Mouse (Mus musculus) embryo, embryonic 9.5 days (tissue): ENCODE data around the gene Lasp1.
A peak's percentile ranks its signal among the peaks of the same experiment; 100 is the strongest.
"Not testable (repeated sequence)": the region's sequence is repeated elsewhere in the genome, so short reads cannot be mapped to it uniquely, and the experiment has no call there.

Experiments used
- DNase-seq: peaks from one replicate; pipeline ENCODE4 v3.0.0-alpha.2; 2017; ENCODE audit errors: extremely low spot score

Gene Lasp1

DNA sequence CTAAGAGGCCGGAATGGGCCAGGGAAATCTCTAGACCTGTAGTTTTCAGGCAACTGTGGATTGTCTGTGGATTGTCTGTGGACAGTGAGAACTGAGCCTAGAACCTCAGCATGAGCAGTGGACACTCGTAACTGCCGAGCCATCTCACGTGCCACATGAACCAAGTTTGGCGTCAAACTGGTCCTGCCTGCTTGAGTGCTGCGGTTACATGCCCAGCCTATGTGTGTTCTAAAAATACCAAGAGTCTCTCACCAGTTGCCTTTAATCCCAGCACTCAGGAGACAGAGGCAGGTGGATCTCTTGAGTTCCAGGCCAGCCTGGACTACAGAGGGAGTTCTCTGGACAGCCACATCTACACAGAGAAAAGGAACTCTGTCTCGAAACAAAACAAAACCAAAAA, 30.6 kb downstream of the Lasp1 start:
- no peak for DNase-seq

DNA sequence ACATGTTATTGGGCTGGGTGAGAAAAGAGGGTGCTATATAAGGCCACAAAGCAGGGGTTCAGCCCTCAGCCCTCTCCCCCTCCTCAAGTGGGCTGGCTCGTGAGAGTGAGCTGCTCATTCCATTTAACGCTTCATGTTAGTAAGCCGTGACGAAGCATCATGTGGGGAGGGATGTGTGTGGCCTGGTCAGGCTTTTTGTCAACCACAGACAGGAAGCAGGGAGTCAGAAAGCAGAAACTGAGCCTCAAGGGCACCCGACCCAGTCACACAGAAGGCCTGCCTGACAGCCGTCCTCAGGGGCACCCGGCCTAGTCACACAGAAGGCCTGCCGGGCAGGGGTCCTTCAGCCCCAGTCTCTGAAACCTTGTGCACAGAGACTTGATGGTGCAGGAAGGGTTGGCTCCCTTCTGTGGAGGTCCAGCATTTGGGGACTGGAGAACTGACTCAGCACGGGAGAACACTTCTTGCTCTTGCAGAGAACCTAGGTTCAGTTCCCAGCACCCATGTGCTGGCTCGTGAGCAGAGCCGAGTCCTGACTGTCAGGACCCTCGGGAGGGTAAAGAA, 31.2 kb downstream of the Lasp1 start:
- no peak for DNase-seq

DNA sequence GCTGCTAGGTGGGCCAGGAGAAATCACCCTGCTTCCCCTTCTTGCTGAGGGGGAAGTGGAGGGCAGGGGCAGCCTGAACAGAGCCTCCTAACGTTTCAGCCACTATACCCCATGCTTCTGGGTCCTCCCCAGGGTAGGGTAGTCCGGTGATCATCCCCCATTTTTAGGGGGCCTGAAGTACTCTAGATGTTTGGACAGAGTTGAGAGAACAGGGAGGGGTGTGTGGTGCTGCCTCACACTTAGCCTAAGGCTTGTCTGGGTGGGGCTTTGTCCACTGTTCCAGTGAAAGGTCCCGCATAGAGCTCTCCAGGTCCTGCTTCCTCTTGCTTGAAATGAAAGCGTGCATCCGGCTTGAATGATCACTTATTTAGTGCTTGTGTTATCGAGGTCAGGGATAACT, 31.7 kb downstream of the Lasp1 start:
- no peak for DNase-seq

DNA sequence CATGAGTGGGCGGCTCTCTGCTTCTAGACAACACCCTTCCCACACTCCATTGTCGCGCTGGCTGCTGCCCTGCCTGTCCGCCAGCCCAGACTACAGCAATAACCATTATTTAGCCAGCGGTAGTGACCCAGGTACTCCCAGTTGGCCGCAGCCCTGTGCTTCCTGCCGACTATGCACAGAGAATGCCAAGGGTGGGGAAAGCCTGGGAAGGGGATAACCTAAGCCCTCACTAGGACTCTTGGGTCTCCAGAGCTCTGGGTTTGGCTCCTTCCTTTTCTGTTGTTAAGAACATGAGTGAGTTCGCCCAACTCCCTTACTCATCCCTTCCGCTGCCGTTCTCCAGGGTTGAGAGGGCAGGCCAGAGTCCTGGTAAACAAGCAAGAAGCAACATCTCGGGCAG, 33.2 kb downstream of the Lasp1 start:
- no peak for DNase-seq

DNA sequence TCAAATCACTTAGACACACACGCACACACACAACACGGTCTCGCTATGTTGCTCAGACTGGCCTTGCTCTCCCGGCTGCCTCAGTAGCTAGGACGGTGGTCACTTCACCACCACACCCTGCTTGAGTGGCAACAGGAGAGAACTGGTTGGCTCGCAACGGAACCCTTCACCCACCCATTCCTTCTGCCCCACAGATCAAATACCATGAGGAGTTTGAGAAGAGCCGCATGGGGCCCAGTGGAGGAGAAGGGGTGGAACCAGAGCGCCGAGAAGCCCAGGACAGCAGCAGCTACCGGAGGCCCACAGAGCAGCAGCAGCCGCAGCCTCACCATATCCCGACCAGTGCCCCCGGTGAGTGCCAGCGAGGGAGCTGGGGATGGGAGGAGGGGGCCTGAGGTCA, 34.6 kb downstream of the Lasp1 start:
- no peak for DNase-seq

DNA sequence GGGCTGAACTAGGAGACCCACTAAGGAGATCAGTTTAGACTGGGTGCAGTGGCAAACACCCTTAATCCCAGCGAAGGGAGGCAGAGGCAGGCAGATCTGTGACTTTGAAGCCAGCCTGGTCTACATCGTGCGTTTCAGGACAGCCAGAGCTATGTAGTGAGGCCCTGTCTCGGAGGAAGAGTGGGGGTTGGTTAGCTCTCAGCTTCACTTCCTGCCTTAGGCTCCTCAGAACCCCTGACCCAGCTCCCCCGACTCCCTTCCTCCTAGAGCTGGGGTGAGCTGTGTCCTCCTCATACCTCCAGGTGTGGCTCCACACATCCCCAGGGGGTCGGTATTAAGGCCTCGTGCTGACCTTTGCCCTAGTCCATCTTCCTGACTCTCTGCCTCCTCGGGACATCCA, 37.7 kb downstream of the Lasp1 start:
- no peak for DNase-seq

DNA sequence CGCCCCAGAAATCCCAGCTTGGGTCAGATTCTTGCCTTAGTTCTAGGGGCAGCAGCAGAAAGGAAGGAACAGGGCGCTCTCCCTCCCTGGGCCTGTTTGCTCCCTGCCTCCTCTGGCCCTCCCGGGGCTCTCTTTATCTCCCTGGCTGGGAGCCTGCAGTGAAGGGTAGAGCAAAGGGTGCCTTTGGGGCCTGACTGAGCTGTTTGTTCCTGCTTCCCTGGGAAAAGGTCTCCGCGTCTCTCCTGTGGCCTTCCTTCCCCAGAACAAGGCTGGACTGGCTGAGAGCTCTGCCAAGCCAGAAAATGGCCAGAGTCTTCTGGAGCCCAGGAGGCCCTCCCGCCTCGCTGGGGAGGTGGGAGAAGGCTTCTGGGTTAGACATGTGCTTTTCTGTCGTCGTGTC, 38.3 kb downstream of the Lasp1 start:
- not testable (repeated sequence) for DNase-seq

DNA sequence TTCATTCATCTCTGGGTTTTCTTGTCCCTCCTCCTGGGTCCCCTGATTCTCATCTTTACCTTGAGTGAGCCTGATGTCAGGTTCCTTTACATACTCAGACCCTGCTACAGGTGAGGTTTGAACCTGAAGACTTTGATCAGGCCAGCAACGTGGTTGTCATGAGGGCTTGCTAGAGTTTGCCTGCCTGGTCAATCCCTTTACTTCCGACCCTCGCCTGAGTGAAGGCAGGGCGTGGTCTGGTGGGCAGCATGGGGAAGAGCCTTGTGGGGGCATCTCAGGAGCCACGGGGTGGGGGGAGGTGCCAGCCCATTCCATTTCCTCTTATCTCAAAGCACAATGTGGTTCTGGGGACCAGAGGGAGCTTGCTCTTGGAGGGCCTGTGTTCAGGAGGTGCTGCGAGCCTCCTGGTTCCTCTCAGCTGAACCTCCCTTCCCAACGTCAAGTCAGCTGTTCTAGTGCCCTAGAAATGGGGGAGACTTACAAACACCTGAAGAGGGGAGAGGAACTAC, 38.9 kb downstream of the Lasp1 start:
- no peak for DNase-seq

DNA sequence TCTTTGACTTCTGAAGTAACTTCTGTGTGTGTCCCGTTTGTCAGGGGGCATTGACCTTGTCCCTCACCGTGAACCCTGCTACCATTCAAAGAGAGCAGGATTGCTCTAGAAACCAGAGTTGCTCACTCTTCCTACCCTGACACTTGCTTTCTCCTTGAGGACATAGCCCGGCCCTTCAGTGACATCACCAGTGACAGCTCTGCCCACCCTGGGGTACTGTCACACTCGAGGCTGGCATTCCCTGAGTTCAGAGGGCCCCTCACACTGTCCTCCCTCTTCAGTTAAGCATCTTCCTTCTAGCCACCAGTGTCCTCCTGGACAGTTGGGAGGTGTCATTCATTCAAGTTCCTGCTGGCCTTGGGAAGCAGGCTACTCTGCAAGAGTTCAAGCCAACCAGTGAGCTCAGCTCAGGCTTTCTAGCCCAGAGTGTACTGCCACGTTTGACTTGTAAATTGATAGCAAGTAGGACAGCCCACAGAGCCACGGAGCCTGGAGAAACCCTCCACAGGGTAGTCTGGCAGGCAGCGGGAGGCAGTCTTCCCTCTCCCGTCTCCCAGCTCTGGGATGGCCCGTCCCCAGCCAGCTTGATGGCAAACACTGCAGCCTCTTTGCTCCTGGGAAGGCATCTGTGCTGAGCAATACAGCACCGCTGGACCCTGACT, 40.1 kb downstream of the Lasp1 start:
- DNase-seq, result no peak

DNA sequence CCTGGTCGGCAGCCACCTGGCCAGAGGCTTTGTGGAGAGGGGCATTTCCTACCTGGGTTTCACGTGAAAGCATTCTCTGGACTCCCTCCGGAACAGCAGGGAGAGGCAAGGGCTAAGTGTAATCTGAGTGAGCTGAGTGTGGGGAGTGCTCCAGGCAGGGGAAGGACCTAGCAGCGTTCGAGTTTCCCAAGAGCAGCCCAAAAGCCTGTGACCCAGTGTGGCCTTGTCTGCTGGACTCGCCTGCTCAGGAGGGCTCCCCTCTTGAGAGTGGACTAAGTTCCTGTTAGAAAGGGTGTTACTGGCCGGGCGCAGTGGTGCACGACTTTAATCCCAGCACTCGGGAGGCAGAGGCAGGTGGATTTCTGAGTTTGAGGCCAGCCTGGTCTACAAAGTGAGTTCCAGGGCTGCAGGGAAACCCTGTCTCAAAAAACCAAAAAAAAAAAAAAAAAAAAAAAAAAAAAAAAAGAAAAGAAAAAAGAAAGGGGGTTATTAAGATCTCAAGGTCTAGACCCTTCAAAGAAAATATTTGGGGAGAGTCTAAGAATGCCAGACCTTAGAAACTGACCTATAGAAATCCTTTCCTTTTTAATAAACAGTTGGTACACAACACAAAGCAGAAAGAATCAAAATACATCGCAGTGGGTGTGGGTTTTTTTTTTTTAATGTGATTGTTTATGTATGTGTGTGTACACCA, 40.8 kb downstream of the Lasp1 start:
- DNase-seq, result no peak

DNA sequence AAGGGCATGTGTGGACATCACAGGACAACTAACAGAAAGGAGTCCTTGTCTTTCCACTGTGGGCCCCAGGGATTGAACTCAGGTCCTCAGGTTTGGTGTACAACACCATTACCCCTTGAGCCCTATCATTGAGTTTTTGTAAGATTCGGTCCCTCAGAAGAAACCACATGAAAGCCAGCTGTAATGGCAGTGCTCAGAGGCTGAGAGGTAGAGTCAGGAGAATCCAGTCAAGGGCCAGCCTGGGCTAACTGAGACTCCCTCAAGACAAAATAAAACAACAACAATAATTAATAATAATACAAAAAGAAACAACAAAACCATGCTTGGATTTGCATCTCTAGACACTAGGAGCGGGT, 41.3 kb downstream of the Lasp1 start:
- DNase-seq, result no peak

DNA sequence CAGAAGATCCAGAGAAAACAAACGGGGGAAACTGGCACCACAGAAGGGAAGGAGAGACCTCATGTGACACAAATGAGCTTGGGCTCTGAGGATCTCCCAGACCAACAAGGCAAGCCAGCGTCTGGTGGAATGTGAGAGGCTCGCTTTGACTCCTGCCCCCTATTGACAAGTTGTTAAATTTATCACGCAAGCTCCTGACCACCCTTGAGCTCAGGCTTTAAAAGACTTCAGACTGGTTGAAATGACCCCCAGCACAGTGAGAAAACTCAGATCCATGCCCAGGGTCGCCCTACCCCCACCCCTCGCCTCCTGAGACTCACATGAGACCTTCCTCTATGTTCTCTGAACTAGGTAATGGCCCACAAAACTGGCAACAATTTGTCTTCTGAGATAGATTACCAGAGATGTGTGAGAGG, 41.7 kb downstream of the Lasp1 start, which contains the start of gene B230217C12Rik:
TSS of gene B230217C12Rik (plus strand) at position 242 of the 416 bp plus-strand sequence.
- DNase-seq, result peak; percentile 70

DNA sequence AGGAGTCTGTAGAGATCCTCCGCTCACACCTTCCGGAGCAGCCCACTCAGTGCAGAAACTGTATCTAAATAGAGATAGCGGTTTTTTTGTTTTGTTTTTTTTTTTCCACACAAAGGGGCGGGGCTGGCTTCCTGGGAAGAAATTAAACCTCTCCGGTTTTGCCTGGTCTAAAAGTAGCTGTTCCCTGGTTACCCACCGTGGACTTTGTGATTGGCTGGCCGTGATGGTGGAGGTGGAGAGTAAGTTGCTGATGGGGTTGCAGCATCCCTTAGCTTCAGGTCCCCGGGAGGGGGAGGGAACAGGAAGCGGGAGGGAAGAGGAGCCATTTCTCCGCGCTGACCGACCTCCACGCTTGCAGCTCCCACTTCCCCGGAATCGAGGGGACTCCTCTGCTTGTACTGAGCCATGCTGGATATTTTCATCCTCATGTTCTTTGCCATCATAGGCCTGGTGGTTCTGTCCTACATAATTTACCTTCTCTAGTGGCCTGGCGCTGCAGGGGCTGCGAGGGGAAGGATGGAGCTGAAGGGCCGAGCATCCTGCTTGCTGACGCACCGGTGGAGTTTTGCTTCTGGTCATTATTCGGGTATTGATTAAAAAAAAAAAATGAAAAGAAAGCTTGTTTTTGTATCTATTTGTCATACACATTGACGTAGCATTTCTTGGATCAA, 42.3 kb downstream of the Lasp1 start:
- DNase-seq, result peak; percentile 86

DNA sequence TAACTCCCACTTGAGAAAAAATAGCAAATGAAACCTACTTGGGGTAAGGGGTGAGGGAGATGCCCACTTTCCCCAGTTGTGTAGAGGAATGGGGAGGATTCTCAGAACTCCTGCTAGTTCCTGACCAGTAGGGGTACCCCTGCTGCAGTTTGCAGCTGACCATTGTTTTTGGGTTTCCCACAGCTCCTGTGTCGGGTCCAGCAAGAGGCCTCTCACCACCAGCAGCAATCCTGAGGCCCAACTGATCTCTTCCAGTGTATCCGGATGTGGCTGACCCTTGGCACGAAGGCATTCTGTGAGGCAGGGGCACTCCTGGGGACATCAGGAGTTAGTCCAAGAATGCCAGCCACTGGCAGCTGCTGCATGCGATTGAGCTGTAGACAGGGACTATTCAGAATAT, 43.2 kb downstream of the Lasp1 start:
- peak; percentile 37 for DNase-seq

DNA sequence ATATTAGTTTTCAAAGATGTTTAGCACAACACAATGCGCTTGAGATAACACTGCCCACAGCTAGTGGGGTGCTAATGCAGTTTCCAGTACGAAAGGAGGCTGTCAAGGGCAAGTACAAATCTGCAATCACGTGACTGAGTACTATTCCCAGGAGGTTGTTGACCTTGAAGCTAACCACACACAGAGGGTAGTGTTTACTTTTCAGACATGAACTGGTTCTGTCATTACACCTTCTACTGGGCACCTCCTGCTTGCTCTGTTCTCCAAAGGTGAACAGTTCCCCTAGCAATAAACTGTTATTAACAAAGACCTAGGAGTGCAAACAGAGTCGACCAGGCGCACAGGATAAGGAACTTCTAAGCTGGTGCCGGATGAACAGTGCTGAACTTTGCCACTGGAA, 51.6 kb downstream of the Lasp1 start:
- DNase-seq, result no peak

DNA sequence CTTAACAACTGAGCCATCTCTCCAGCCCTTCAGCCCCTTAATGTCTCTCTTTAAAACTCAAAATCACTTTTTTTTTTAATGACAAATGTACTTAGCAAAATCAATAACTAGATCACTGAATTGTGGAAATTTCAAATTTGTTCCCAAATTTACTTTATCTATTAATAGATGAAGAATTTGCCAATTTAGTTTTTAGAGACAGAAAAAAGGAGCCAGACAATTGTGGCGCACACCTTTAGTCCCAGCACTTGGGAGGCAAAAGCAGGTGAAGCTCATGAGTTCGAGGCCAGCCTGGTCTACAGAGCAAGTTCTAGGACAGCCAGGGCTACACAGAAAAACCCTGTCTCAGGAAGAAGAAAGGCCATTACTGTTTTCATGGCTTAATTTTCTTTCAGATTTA, 52.8 kb downstream of the Lasp1 start:
- DNase-seq, result no peak

DNA sequence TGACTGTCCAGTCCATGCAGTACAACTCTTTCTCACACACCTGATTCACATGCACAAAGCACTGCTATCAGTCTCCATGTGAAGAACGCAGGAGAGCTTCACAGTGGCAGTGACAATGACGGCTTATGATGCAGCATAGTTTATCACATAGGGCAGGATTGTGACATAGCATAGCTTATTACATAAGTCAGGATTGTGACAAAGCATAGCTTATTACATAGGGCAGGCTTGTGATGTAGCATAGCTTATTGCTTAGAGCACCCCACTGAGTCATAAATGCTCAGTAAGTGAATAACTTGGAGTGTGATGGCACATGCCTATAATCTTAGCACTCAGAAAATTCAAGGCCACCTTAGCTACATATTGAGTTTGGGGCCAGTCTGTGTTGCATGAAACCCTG, 56.7 kb downstream of the Lasp1 start:
- no peak for DNase-seq

DNA sequence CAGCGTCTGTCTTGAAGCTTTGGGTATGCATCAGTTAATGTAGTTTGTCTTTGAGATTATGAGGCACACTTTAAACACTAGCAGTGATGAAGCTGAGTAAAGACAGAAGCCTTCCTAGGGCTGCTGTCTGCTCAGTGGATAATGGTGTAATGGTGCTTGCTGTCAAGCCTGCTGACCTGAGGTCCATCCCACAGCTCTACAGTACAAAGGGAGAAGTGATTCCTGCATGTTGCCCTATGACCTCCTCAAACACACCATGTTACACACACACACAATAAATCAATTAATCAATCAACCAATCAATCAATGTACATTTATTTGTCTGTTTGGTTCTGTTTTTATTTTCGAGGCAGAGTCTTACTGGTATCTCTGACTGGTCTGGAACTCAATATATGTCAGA, 63.3 kb downstream of the Lasp1 start:
- no peak for DNase-seq

DNA sequence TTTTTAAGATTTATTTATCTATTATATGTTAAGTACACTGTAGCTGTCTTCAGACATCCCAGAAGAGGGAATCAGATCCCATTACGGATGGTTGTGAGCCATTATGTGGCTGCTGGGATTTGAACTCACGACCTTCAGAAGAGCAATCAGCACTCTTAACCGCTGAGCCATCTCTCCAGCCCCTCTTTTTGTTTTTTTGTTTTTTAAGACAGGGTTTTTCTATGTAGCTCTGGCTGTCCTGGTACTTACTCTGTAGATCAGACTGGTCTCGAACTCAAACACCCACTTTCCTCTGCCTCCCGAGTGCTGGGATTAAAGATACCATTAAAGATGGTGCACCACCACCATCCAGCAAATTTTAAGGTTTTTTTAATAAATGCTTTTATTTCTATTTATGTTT, 66.6 kb downstream of the Lasp1 start:
- DNase-seq, result no peak

DNA sequence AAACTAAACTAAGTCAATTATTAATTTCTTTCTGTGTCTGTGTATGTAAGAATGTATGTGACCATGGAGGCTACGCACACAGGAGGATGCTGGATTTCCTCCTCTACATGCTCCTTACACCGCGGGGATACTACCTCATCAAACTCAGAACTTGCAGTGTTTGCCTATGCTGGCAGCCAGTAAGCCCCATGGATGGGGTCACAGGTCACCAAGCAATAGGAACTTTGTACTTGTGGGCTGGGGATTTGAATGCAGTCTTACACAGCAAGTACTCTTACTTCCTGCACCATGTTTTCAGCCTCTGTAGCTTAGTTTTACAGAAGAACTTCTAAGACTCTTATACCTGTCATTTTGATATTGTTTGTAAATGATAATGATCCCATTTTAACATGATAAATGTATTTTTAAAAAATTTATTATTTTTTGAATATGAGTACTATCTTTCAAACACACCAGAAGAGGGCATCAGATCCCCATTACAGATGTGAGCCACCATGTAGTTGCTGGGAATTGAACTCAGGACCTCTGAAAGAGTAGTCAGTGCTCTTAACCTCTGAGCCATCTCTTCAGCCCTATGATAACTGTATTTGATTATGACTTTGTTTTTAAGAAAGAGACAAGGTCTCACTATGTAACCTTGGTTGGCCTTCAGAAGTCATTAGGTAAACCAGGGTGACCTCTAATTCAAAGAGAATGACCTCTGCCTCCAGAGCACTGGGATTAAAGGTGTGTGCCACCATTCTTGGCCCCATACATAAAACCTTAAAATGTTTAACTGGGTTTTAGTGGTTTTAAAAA, 67.5 kb downstream of the Lasp1 start:
- no peak for DNase-seq

DNA sequence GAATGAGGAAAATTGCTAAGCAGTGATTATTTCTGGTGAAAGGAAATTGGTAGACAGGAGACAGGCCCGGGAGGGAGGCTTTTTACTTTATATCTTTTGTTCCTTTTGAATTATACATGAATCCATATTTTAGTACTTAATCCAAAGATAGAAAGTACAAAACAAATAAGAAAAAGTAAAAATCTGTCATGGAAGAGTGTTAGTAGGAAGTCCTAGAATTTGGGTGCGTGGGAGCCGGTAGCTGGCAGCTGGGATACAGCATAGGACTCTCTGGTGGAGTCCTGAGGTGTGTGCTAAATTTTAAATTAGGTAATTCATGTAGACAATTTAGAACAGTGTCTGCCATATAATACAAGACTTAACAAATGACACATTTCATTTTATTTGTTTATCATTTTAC, 68.8 kb downstream of the Lasp1 start:
- no peak for DNase-seq

DNA sequence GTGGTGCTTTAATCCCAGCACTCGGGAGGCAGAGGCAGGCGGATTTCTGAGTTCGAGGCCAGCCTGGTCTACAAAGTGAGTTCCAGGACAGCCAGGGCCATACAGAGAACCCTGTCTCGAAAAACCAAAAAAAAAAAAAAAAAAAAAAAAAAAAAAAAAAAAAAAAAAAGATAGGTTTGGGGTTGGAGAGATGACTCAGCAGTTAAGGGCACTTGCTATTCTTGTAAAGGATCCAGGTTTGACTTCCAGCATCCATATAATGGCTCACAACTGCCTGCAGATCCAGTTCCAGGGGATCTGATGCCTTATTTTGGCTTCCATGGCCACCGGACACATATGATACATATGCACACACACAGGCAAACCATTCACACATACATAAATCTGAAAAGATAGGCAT, 73.6 kb downstream of the Lasp1 start:
- DNase-seq, result not testable (repeated sequence)
